Mouse (Mus musculus) mouse embryonic stem cell (cell line): ENCODE data around the gene Gm6710.
"Not testable (repeated sequence)": the region's sequence is repeated elsewhere in the genome, so short reads cannot be mapped to it uniquely, and the experiment has no call there.

Experiments used
- in situ Hi-C, 2 experiments: fragments of 300-500 bp; cut with MboI; formaldehyde crosslinking; loops; 1 replicate in 1 of 2; 3 replicates in 1 of 2; pipeline ENCODE4 v1.14.3; 2019 to 2020; ENCODE audit warnings: low sequenced_read_pairs in 2 of 2, low pct_unique_long_range_greater_than_20kb in 1 of 2, mixed read lengths in 1 of 2; ENCODE audit not compliant: unreplicated experiment in 1 of 2

Gene Gm6710

DNA sequence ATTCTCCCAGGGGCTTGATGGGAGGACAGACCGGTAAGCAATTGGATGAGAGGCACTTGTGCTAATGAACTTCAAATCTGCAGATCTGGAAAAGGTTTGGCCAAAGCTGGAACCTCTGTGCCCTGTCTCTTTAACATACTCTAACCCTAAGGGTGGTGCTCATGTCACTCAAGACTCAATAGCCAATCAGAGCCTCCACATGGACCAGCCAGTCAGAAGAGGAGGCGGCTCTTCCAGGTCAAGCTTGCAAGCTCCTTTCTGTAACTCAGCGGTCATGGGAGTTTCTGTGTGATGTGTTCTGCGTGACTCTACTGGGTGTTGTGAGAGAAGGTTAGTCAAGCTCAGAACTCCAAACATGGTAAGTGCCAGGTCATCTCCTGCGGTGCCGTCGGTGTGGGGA lies at the start of gene Gm6710:
Gene Gm6710, plus strand, starts transcription at position 196 of the 400 bp plus-strand sequence.
- in situ Hi-C loops: not testable (repeated sequence)
